Mouse (Mus musculus): Measurements from ENCODE around the gene Myh14. TPM values are rescaled to one million over a fixed set of nuclear protein-coding genes. Genes with fewer than 3 reads are reported as not detected.
A peak's percentile ranks its signal among the peaks of the same experiment; 100 is the strongest.

Gene Myh14
- polyA plus RNA-seq, 1 experiment from 2014 or later: 2.0 TPM

- Histone ChIP-seq H3K4me3 (ENCODE audit: low read length) (no peak overlapping the region), H3K36me3 (ENCODE audit: insufficient read depth, low read length) (no peaks in the 10 kb centered on the region), H3K9ac (replicated peaks; ENCODE audit: low read length) (no peak overlapping the region), H3K4me1 (ENCODE audit: insufficient read depth, low read length) (peaks cover 2% of the 10 kb centered on the region; the same call in 1 of the 2 replicates), H3K27me3 (ENCODE audit: insufficient read depth, low read length) (peaks cover 44% of the 10 kb centered on the region), H3K4me2 (replicated peaks; ENCODE audit: low read depth, low read length) (no peak overlapping the region), H3K27ac (ENCODE audit: low read length) (no peak overlapping the region), H3K9me3 (ENCODE audit: low read length) (0 out of 2 replicates have a peak, but pooled peaks cover 4% of the 10 kb centered on the region)
- ATAC-seq (ENCODE audit: low FRiP score, low TSS enrichment): no peak
- WGBS: 89% methylated on average over 1 of the region's 1 CpGs
Observed at GRCm38 (mm10) chr7:44583146-44583545, 87.5 kb downstream of the Myh14 start.

GRCm38 (mm10) chr7:44582709-44583108, 87.9 kb downstream of the Myh14 start:
- no peak for ATAC-seq (ENCODE audit: low FRiP score, low TSS enrichment)
- H3K27me3 ChIP-seq (ENCODE audit: insufficient read depth, low read length): peaks cover 39% of the 10 kb centered on the region
- H3K27ac ChIP-seq (ENCODE audit: low read length): no peak overlapping the region
- no peaks in the 10 kb centered on the region for H3K36me3 ChIP-seq (ENCODE audit: insufficient read depth, low read length)
- H3K4me2 ChIP-seq (replicated peaks; ENCODE audit: low read depth, low read length): no peak overlapping the region
- no peaks in the 10 kb centered on the region; the same call in 1 of the 2 replicates for H3K4me1 ChIP-seq (ENCODE audit: insufficient read depth, low read length)
- no peak overlapping the region for H3K9ac ChIP-seq (replicated peaks; ENCODE audit: low read length)
- WGBS: 59% methylated on average over 5 of the region's 5 CpGs
- H3K4me3 ChIP-seq (ENCODE audit: low read length): no peak overlapping the region
- H3K9me3 ChIP-seq (ENCODE audit: low read length): 0 out of 2 replicates have a peak, but pooled peaks cover 4% of the 10 kb centered on the region

- H3K4me2 ChIP-seq (replicated peaks; ENCODE audit: low read depth, low read length): no peak overlapping the region
- no peak overlapping the region for H3K4me3 ChIP-seq (ENCODE audit: low read length)
- H3K27me3 ChIP-seq (ENCODE audit: insufficient read depth, low read length): peaks cover 28% of the 10 kb centered on the region
- 80% methylated on average over 6 of the region's 6 CpGs for WGBS
- H3K4me1 ChIP-seq (ENCODE audit: insufficient read depth, low read length): no peaks in the 10 kb centered on the region
- H3K9ac ChIP-seq (replicated peaks; ENCODE audit: low read length): no peak overlapping the region
- 0 out of 2 replicates have a peak, but pooled peaks cover 4% of the 10 kb centered on the region for H3K9me3 ChIP-seq (ENCODE audit: low read length)
- ATAC-seq (ENCODE audit: low FRiP score, low TSS enrichment): no peak
- H3K36me3 ChIP-seq (ENCODE audit: insufficient read depth, low read length): no peaks in the 10 kb centered on the region
- no peak overlapping the region for H3K27ac ChIP-seq (ENCODE audit: low read length)
Observed at GRCm38 (mm10) chr7:44581637-44582036, 89.0 kb downstream of the Myh14 start.

- Histone ChIP-seq H3K27ac (ENCODE audit: low read length) (no peak overlapping the region), H3K4me1 (ENCODE audit: insufficient read depth, low read length) (no peaks in the 10 kb centered on the region), H3K9me3 (ENCODE audit: low read length) (0 out of 2 replicates have a peak, but pooled peaks cover 4% of the 10 kb centered on the region), H3K4me3 (ENCODE audit: low read length) (no peak overlapping the region), H3K27me3 (ENCODE audit: insufficient read depth, low read length) (no peaks in the 10 kb centered on the region), H3K36me3 (ENCODE audit: insufficient read depth, low read length) (no peaks in the 10 kb centered on the region), H3K4me2 (replicated peaks; ENCODE audit: low read depth, low read length) (no peak overlapping the region), H3K9ac (replicated peaks; ENCODE audit: low read length) (no peak overlapping the region)
- 36% methylated on average over 5 of the region's 5 CpGs for WGBS
- ATAC-seq (ENCODE audit: low FRiP score, low TSS enrichment): no peak
Observed at GRCm38 (mm10) chr7:44576333-44576844, 94.3 kb downstream of the Myh14 start.

GRCm38 (mm10) chr7:44572956-44573484, 97.6 kb downstream of the Myh14 start:
- no peak overlapping the region for H3K4me3 ChIP-seq (ENCODE audit: low read length)
- no peaks in the 10 kb centered on the region for H3K36me3 ChIP-seq (ENCODE audit: insufficient read depth, low read length)
- WGBS: 77% methylated on average over 5 of the region's 5 CpGs
- H3K9ac ChIP-seq (replicated peaks; ENCODE audit: low read length): no peak overlapping the region
- no peak overlapping the region for H3K27ac ChIP-seq (ENCODE audit: low read length)
- H3K4me1 ChIP-seq (ENCODE audit: insufficient read depth, low read length): no peaks in the 10 kb centered on the region
- no peak overlapping the region; the same call in 1 of the 2 replicates for H3K4me2 ChIP-seq (replicated peaks; ENCODE audit: low read depth, low read length)
- H3K27me3 ChIP-seq (ENCODE audit: insufficient read depth, low read length): no peaks in the 10 kb centered on the region
- no peaks in the 10 kb centered on the region for H3K9me3 ChIP-seq (ENCODE audit: low read length)
- ATAC-seq (ENCODE audit: low FRiP score, low TSS enrichment): no peak

- no peaks in the 10 kb centered on the region for H3K36me3 ChIP-seq (ENCODE audit: insufficient read depth, low read length)
- 39% methylated on average over 7 of the region's 7 CpGs for WGBS
- peak within 1 kb of the TSS; percentile 36; the same call in 1 of the 2 replicates for H3K27ac ChIP-seq (ENCODE audit: low read length)
- no peaks in the 10 kb centered on the region for H3K9me3 ChIP-seq (ENCODE audit: low read length)
- peak; percentile 95 for ATAC-seq (ENCODE audit: low FRiP score, low TSS enrichment)
- no peak within 1 kb of the TSS; the same call in 1 of the 2 replicates for H3K4me2 ChIP-seq (replicated peaks; ENCODE audit: low read depth, low read length)
- H3K27me3 ChIP-seq (ENCODE audit: insufficient read depth, low read length): no peaks in the 10 kb centered on the region
- H3K4me1 ChIP-seq (ENCODE audit: insufficient read depth, low read length): no peaks in the 10 kb centered on the region
- no peak within 1 kb of the TSS for H3K4me3 ChIP-seq (ENCODE audit: low read length)
- no peak within 1 kb of the TSS for H3K9ac ChIP-seq (replicated peaks; ENCODE audit: low read length)
Observed at GRCm38 (mm10) chr7:44572213-44572701, 98.4 kb downstream of the Myh14 start, which contains the start of gene Napsa. TSS of gene Napsa (plus strand) at chr7:44572380.

GRCm38 (mm10) chr7:44571811-44572210, 98.8 kb downstream of the Myh14 start:
- peak; percentile 77; the same call in 1 of the 2 replicates for ATAC-seq (ENCODE audit: low FRiP score, low TSS enrichment)
- H3K27ac ChIP-seq (ENCODE audit: low read length): peak overlapping the region; percentile 16; the same call in 1 of the 2 replicates
- H3K4me1 ChIP-seq (ENCODE audit: insufficient read depth, low read length): no peaks in the 10 kb centered on the region
- no peaks in the 10 kb centered on the region for H3K36me3 ChIP-seq (ENCODE audit: insufficient read depth, low read length)
- no peaks in the 10 kb centered on the region for H3K27me3 ChIP-seq (ENCODE audit: insufficient read depth, low read length)
- 28% methylated on average over 4 of the region's 4 CpGs for WGBS
- H3K4me3 ChIP-seq (ENCODE audit: low read length): no peak overlapping the region
- no peak overlapping the region for H3K4me2 ChIP-seq (replicated peaks; ENCODE audit: low read depth, low read length)
- H3K9ac ChIP-seq (replicated peaks; ENCODE audit: low read length): no peak overlapping the region
- H3K9me3 ChIP-seq (ENCODE audit: low read length): no peaks in the 10 kb centered on the region

GRCm38 (mm10) chr7:44570989-44571388, 99.7 kb downstream of the Myh14 start:
- no peak overlapping the region for H3K4me3 ChIP-seq (ENCODE audit: low read length)
- no peak overlapping the region for H3K4me2 ChIP-seq (replicated peaks; ENCODE audit: low read depth, low read length)
- H3K9me3 ChIP-seq (ENCODE audit: low read length): no peaks in the 10 kb centered on the region
- H3K36me3 ChIP-seq (ENCODE audit: insufficient read depth, low read length): no peaks in the 10 kb centered on the region
- H3K27me3 ChIP-seq (ENCODE audit: insufficient read depth, low read length): no peaks in the 10 kb centered on the region
- H3K27ac ChIP-seq (ENCODE audit: low read length): no peak overlapping the region
- WGBS: 83% methylated on average over 6 of the region's 6 CpGs
- ATAC-seq (ENCODE audit: low FRiP score, low TSS enrichment): no peak
- H3K9ac ChIP-seq (replicated peaks; ENCODE audit: low read length): no peak overlapping the region
- no peaks in the 10 kb centered on the region for H3K4me1 ChIP-seq (ENCODE audit: insufficient read depth, low read length)

GRCm38 (mm10) chr7:44568803-44569202, 101.8 kb downstream of the Myh14 start:
- Histone ChIP-seq H3K36me3 (ENCODE audit: insufficient read depth, low read length) (no peaks in the 10 kb centered on the region), H3K27me3 (ENCODE audit: insufficient read depth, low read length) (no peaks in the 10 kb centered on the region), H3K27ac (ENCODE audit: low read length) (no peak overlapping the region), H3K4me1 (ENCODE audit: insufficient read depth, low read length) (no peaks in the 10 kb centered on the region), H3K4me2 (replicated peaks; ENCODE audit: low read depth, low read length) (no peak overlapping the region), H3K9ac (replicated peaks; ENCODE audit: low read length) (no peak overlapping the region), H3K4me3 (ENCODE audit: low read length) (no peak overlapping the region), H3K9me3 (ENCODE audit: low read length) (no peaks in the 10 kb centered on the region)
- no peak for ATAC-seq (ENCODE audit: low FRiP score, low TSS enrichment)
- 67% methylated on average over 9 of the region's 9 CpGs for WGBS

- Histone ChIP-seq H3K4me1 (ENCODE audit: insufficient read depth, low read length) (no peaks in the 10 kb centered on the region), H3K9me3 (ENCODE audit: low read length) (no peaks in the 10 kb centered on the region), H3K27me3 (ENCODE audit: insufficient read depth, low read length) (no peaks in the 10 kb centered on the region), H3K36me3 (ENCODE audit: insufficient read depth, low read length) (no peaks in the 10 kb centered on the region), H3K4me2 (replicated peaks; ENCODE audit: low read depth, low read length) (no peak overlapping the region), H3K9ac (replicated peaks; ENCODE audit: low read length) (no peak overlapping the region), H3K27ac (ENCODE audit: low read length) (no peak overlapping the region), H3K4me3 (ENCODE audit: low read length) (no peak overlapping the region)
- WGBS: 78% methylated on average over 6 of the region's 6 CpGs
- no peak for ATAC-seq (ENCODE audit: low FRiP score, low TSS enrichment)
Observed at GRCm38 (mm10) chr7:44565414-44565813, 105.2 kb downstream of the Myh14 start.

All from kidney, embryonic 16.5 days (tissue).